8 mouse cellular contexts compared by ENCODE assay signal in the genomic region with DNA sequence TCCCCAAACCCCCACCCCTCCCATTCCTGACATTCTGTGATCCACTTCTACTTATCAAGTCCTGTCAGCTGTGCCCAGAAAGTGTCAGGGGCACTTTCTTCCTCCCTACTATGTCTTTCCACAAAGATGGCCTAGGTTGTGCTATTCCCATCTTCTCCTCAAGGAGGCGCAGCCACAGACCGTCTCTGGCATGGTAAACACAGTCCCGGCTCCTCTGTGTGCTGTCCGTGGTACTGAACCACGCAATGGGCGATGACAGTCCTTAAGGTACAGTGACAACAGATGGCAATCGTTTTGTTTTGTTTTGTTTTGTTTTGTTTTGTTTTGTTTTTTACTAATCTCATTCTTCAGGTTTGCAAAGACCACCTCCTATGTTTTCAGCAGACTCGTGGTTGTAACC.
DNase-seq lines count a peak whose midpoint lies in the region; ATAC-seq and TF ChIP-seq lines count a peak whose summit lies in the region.

No protein-coding gene starts in this region.

- no peak overlapping the region for H3K4me2 ChIP-seq in forebrain, postnatal 0 days (ENCODE audit: low read depth)
- H3K4me2 ChIP-seq in forebrain, embryonic 12.5 days, result no peak overlapping the region
- H3K4me2 ChIP-seq in limb, embryonic 11.5 days (ENCODE audit: low read depth, severe bottlenecking), result no peak overlapping the region

- H3K36me3 ChIP-seq in forebrain, postnatal 0 days (ENCODE audit: insufficient read depth), result no peaks in the 10 kb centered on the region
- no peaks in the 10 kb centered on the region for H3K36me3 ChIP-seq in forebrain, embryonic 12.5 days (replicated peaks)
- no peaks in the 10 kb centered on the region for H3K36me3 ChIP-seq in limb, embryonic 11.5 days (ENCODE audit: control insufficient read depth, insufficient read depth, low read length)

- H3K9ac ChIP-seq in forebrain, postnatal 0 days, result no peak overlapping the region
- no peak overlapping the region for H3K9ac ChIP-seq in forebrain, embryonic 12.5 days
- no peak overlapping the region for H3K9ac ChIP-seq in limb, embryonic 11.5 days (ENCODE audit: low read length)

- H3K9me3 ChIP-seq in forebrain, postnatal 0 days (ENCODE audit: low read length), result no peaks in the 10 kb centered on the region
- no peaks in the 10 kb centered on the region for H3K9me3 ChIP-seq in forebrain, embryonic 12.5 days
- H3K9me3 ChIP-seq in limb, embryonic 11.5 days (ENCODE audit: control insufficient read depth, low read length), result no peaks in the 10 kb centered on the region

- no peak overlapping the region for H3K4me3 ChIP-seq in forebrain, postnatal 0 days (ENCODE audit: low read depth, low read length)
- H3K4me3 ChIP-seq in forebrain, embryonic 12.5 days (replicated peaks), result no peak overlapping the region
- no peak overlapping the region for H3K4me3 ChIP-seq in cortical plate, adult 2 months (ENCODE audit: insufficient read depth, low read length)
- H3K4me3 ChIP-seq in limb, embryonic 11.5 days (ENCODE audit: low read depth, low read length), result no peak overlapping the region

- 14% methylated on average over 8 of the region's 8 CpGs for WGBS in forebrain, postnatal 0 days
- 8% methylated on average over 8 of the region's 8 CpGs for WGBS in forebrain, embryonic 12.5 days
- 7% methylated on average over 8 of the region's 8 CpGs for WGBS in limb, embryonic 11.5 days

- H3K27me3 ChIP-seq in forebrain, postnatal 0 days (ENCODE audit: insufficient read depth, low read length), result no peaks in the 10 kb centered on the region
- no peaks in the 10 kb centered on the region for H3K27me3 ChIP-seq in forebrain, embryonic 12.5 days
- H3K27me3 ChIP-seq in limb, embryonic 11.5 days (ENCODE audit: control insufficient read depth, insufficient read depth, low read length), result no peaks in the 10 kb centered on the region

- H3K27ac ChIP-seq in forebrain, postnatal 0 days (ENCODE audit: low read depth, low read length), result no peak overlapping the region
- no peak overlapping the region for H3K27ac ChIP-seq in forebrain, embryonic 12.5 days
- no peak overlapping the region for H3K27ac ChIP-seq in cortical plate, adult 2 months (ENCODE audit: insufficient read depth, low read length)
- H3K27ac ChIP-seq in limb, embryonic 11.5 days (replicated peaks; ENCODE audit: low read depth, low read length), result no peak overlapping the region

- peak; percentile 81 for TF ChIP-seq CTCF in forebrain, postnatal 0 days (IDR thresholded peaks at IDR 0.05; ENCODE audit: low read depth)
- TF ChIP-seq CTCF in cortical plate, adult 2 months (IDR thresholded peaks at IDR 0.05; ENCODE audit: extremely low read depth, insufficient read depth, low read length), result peak; percentile 54

- peak; percentile 52 for DNase-seq in forebrain, postnatal 0 days
- DNase-seq in T-cell, adult 2 months (ENCODE audit: low spot score), result peak; percentile 65
- peak; percentile 84 to 90 for DNase-seq in heart, postnatal 10 days
- DNase-seq in limb, embryonic 11.5 days (ENCODE audit: low spot score), result peak; percentile 93
- DNase-seq in thymus, postnatal 10 days (ENCODE audit: low spot score in 2 of 2), result peak; percentile 64 to 87

- no peak for TF ChIP-seq POLR2A in cortical plate, adult 2 months (IDR thresholded peaks at IDR 0.05; ENCODE audit: extremely low read depth, insufficient read depth, low read length)

- H3K4me1 ChIP-seq in forebrain, postnatal 0 days (ENCODE audit: insufficient read depth), result no peaks in the 10 kb centered on the region
- no peaks in the 10 kb centered on the region for H3K4me1 ChIP-seq in forebrain, embryonic 12.5 days
- H3K4me1 ChIP-seq in cortical plate, adult 2 months (ENCODE audit: control insufficient read depth, insufficient read depth, low read length), result no peaks in the 10 kb centered on the region; the same call in 1 of the 2 replicates
- H3K4me1 ChIP-seq in limb, embryonic 11.5 days (ENCODE audit: control insufficient read depth, insufficient read depth, low read length), result no peaks in the 10 kb centered on the region

- ATAC-seq in forebrain, postnatal 0 days, result peak; percentile 58; the same call in 1 of the 2 replicates
- ATAC-seq in forebrain, embryonic 12.5 days (ENCODE audit: low FRiP score), result no peak; the same call in 1 of the 2 replicates
- no peak for ATAC-seq in limb, embryonic 11.5 days (ENCODE audit: insufficient number of reproducible peaks, low FRiP score, low TSS enrichment, low read depth)
- ATAC-seq in neutrophil, adult 5-6 weeks (ENCODE audit: extremely low read depth, insufficient number of reproducible peaks, low FRiP score, poor library complexity, severe bottlenecking), result 0 out of 2 replicates have a peak, but pooled peaks have one; percentile 30

- intact Hi-C loops in heart, postnatal 10 days (cut with DNase I), result loop anchor here (1.0 to 10.0 kb wide), 3 partner anchors 230 to 460 kb away; no protein-coding TSS in a partner anchor

Comparison
In these comparisons a context has a peak if more than half of its experiments do, and no peak if none do; other contexts are left out.
1. ATAC-seq: peak in forebrain, postnatal 0 days (single experiment) and neutrophil, adult 5-6 weeks (single experiment); none in forebrain, embryonic 12.5 days (single experiment) and limb, embryonic 11.5 days (single experiment).
2. Peak in every context shown above with its lines, with median percentiles within 50 percentile points of each other: DNase-seq.